In the genomic region with DNA sequence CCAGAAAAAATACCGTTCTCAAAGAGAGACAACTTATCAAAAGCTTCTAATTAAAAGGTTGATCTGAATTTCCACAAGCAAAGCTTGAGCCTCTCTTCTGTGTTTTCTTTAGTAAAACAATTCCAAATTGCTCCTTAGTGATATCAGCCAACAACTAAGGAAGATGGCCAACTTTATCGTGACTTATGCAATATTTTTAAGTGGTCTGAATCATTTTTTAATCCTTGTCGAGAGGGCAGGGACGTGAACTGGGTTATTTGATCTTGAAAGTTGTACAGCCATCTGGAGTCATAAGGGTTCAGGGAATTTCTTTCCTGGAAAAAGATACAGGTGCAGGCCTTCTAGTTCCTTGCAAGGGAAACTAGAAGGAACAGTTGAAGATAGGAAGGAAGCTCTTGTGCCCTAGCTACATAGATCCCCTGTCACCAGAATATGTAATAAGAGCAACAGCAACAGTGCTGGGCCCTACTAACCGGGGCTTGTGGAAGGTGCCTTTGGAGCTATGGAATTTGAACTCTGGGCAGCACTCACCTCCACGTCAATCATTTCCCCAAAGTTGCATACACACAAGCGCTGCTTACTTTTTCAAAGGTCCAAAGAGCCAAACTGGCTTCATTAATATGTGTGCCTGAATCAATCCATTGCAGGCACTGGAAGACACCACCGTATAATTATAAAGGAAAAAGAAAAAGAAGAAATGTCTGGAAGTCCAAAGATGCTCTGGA, we compare ENCODE assay signal across 8 mouse cellular contexts. TPM values are rescaled to one million over a fixed set of nuclear protein-coding genes. Genes with fewer than 3 reads are reported as not detected.
DNase-seq lines count a peak whose midpoint lies in the region; ATAC-seq lines count a peak whose summit lies in the region.

No protein-coding gene starts in this region.

- 0 out of 2 replicates have a peak overlapping the region, but pooled peaks have one; percentile 72 for H3K4me2 ChIP-seq in forebrain, embryonic 13.5 days
- H3K4me2 ChIP-seq in forebrain, embryonic 11.5 days (ENCODE audit: low read depth, low read length, severe bottlenecking), result no peak overlapping the region; the same call in 1 of the 2 replicates
- H3K4me2 ChIP-seq in lung, embryonic 15.5 days, result peak overlapping the region; percentile 66; the same call in 1 of the 2 replicates
- peak overlapping the region; percentile 70; the same call in 1 of the 2 replicates for H3K4me2 ChIP-seq in kidney, embryonic 15.5 days
- H3K4me2 ChIP-seq in neural tube, embryonic 15.5 days, result peak overlapping the region; percentile 75; the same call in 1 of the 2 replicates

- WGBS in forebrain, embryonic 13.5 days, result 76% methylated on average over 8 of the region's 8 CpGs
- WGBS in forebrain, embryonic 11.5 days, result 75% methylated on average over 8 of the region's 8 CpGs
- WGBS in lung, embryonic 15.5 days, result 54% methylated on average over 8 of the region's 8 CpGs
- WGBS in kidney, embryonic 15.5 days, result 72% methylated on average over 8 of the region's 8 CpGs
- 83% methylated on average over 8 of the region's 8 CpGs for WGBS in neural tube, embryonic 15.5 days

- DNase-seq in forebrain, embryonic 11.5 days (ENCODE audit: low spot score), result no peak
- no peak for DNase-seq in lung, postnatal 25 days (ENCODE audit: low spot score)
- no peak for DNase-seq in adrenal gland, postnatal 36 days
- DNase-seq in left cerebral cortex, adult 9 months (ENCODE audit: low spot score in 2 of 2), result no peak

- no peak for ATAC-seq in forebrain, embryonic 13.5 days
- no peak for ATAC-seq in forebrain, embryonic 11.5 days (replicated peaks; ENCODE audit: low FRiP score)
- no peak for ATAC-seq in lung, embryonic 15.5 days (ENCODE audit: borderline replicate concordance, extremely low read depth, low FRiP score, low TSS enrichment)
- no peak for ATAC-seq in kidney, embryonic 15.5 days (replicated peaks; ENCODE audit: low FRiP score)
- no peak for ATAC-seq in neural tube, embryonic 15.5 days (ENCODE audit: low FRiP score)

- H3K4me1 ChIP-seq in forebrain, embryonic 13.5 days, result peaks cover 12% of the 10 kb centered on the region; the same call in 1 of the 2 replicates
- H3K4me1 ChIP-seq in forebrain, embryonic 11.5 days (replicated peaks; ENCODE audit: control insufficient read depth, insufficient read depth, low read length), result 0 out of 2 replicates have a peak, but pooled peaks cover 2% of the 10 kb centered on the region
- peaks cover 20% of the 10 kb centered on the region for H3K4me1 ChIP-seq in lung, embryonic 15.5 days
- peaks cover 17% of the 10 kb centered on the region for H3K4me1 ChIP-seq in kidney, embryonic 15.5 days
- peaks cover 19% of the 10 kb centered on the region for H3K4me1 ChIP-seq in neural tube, embryonic 15.5 days

- peaks cover 7% of the 10 kb centered on the region for H3K36me3 ChIP-seq in forebrain, embryonic 13.5 days (ENCODE audit: poor library complexity, severe bottlenecking)
- no peaks in the 10 kb centered on the region for H3K36me3 ChIP-seq in forebrain, embryonic 11.5 days (ENCODE audit: control insufficient read depth, insufficient read depth, low read length)
- peaks cover 8% of the 10 kb centered on the region for H3K36me3 ChIP-seq in lung, embryonic 15.5 days
- peaks cover 16% of the 10 kb centered on the region; the same call in 1 of the 2 replicates for H3K36me3 ChIP-seq in kidney, embryonic 15.5 days
- no peaks in the 10 kb centered on the region for H3K36me3 ChIP-seq in neural tube, embryonic 15.5 days

- no peaks in the 10 kb centered on the region for H3K9me3 ChIP-seq in forebrain, embryonic 13.5 days (replicated peaks)
- H3K9me3 ChIP-seq in forebrain, embryonic 11.5 days (ENCODE audit: control insufficient read depth, low read length), result no peaks in the 10 kb centered on the region
- no peaks in the 10 kb centered on the region for H3K9me3 ChIP-seq in lung, embryonic 15.5 days
- no peaks in the 10 kb centered on the region for H3K9me3 ChIP-seq in kidney, embryonic 15.5 days (replicated peaks)
- no peaks in the 10 kb centered on the region for H3K9me3 ChIP-seq in neural tube, embryonic 15.5 days (replicated peaks)

- H3K9ac ChIP-seq in forebrain, embryonic 13.5 days, result no peak overlapping the region
- H3K9ac ChIP-seq in forebrain, embryonic 11.5 days (ENCODE audit: low read length), result no peak overlapping the region
- no peak overlapping the region for H3K9ac ChIP-seq in lung, embryonic 15.5 days
- no peak overlapping the region for H3K9ac ChIP-seq in kidney, embryonic 15.5 days
- no peak overlapping the region for H3K9ac ChIP-seq in neural tube, embryonic 15.5 days (replicated peaks)

- H3K4me3 ChIP-seq in forebrain, embryonic 13.5 days, result no peak overlapping the region
- no peak overlapping the region for H3K4me3 ChIP-seq in forebrain, embryonic 11.5 days (ENCODE audit: low read depth, low read length)
- H3K4me3 ChIP-seq in lung, embryonic 15.5 days, result no peak overlapping the region
- no peak overlapping the region for H3K4me3 ChIP-seq in kidney, embryonic 15.5 days (replicated peaks)
- H3K4me3 ChIP-seq in neural tube, embryonic 15.5 days (replicated peaks), result no peak overlapping the region

- no peaks in the 10 kb centered on the region for H3K27me3 ChIP-seq in forebrain, embryonic 13.5 days
- H3K27me3 ChIP-seq in forebrain, embryonic 11.5 days (ENCODE audit: control insufficient read depth, insufficient read depth, low read length), result no peaks in the 10 kb centered on the region
- H3K27me3 ChIP-seq in lung, embryonic 15.5 days, result no peaks in the 10 kb centered on the region
- no peaks in the 10 kb centered on the region for H3K27me3 ChIP-seq in kidney, embryonic 15.5 days
- no peaks in the 10 kb centered on the region for H3K27me3 ChIP-seq in neural tube, embryonic 15.5 days (replicated peaks)

- no peak overlapping the region for H3K27ac ChIP-seq in forebrain, embryonic 13.5 days
- H3K27ac ChIP-seq in forebrain, embryonic 11.5 days (ENCODE audit: low read depth, low read length), result no peak overlapping the region
- peak overlapping the region; percentile 83 for H3K27ac ChIP-seq in lung, embryonic 15.5 days
- 0 out of 2 replicates have a peak overlapping the region, but pooled peaks have one; percentile 78 for H3K27ac ChIP-seq in kidney, embryonic 15.5 days
- H3K27ac ChIP-seq in neural tube, embryonic 15.5 days (replicated peaks), result no peak overlapping the region

RNA-seq across cellular contexts. Expression of a gene that starts 0.9 kb away (rescaled TPM):
- polyA plus RNA-seq in forebrain, embryonic 13.5 days (2015; fragmentation: Nextera tagmentation; extraction: Ambion mirVana), result 39.5 and 44.4 TPM in 2 replicates
- 60.5 and 66.9 TPM in 2 replicates for polyA plus RNA-seq in forebrain, embryonic 11.5 days (2014; fragmentation: Nextera tagmentation; extraction: Ambion mirVana)
- polyA plus RNA-seq in lung, embryonic 15.5 days (2015; fragmentation: Nextera tagmentation; extraction: Ambion mirVana), result 124 and 134 TPM in 2 replicates
- 58.0 and 70.8 TPM in 2 replicates for polyA plus RNA-seq in kidney, embryonic 15.5 days (2015; fragmentation: Nextera tagmentation; extraction: Ambion mirVana)
- 40.0 and 53.9 TPM in 2 replicates for polyA plus RNA-seq in neural tube, embryonic 15.5 days (2015; fragmentation: Nextera tagmentation; extraction: Ambion mirVana)
- 100 to 1,000 TPM; 347 to 417 TPM for total RNA-seq in adrenal gland, postnatal 36 days (2021)

RNA-seq across cellular contexts. Expression of a gene that starts 58.9 kb away (rescaled TPM):
- polyA plus RNA-seq in forebrain, embryonic 13.5 days (2015; fragmentation: Nextera tagmentation; extraction: Ambion mirVana), result 18.0 and 19.6 TPM in 2 replicates
- polyA plus RNA-seq in forebrain, embryonic 11.5 days (2014; fragmentation: Nextera tagmentation; extraction: Ambion mirVana), result 30.6 and 32.9 TPM in 2 replicates
- 21.4 and 21.5 TPM in 2 replicates for polyA plus RNA-seq in lung, embryonic 15.5 days (2015; fragmentation: Nextera tagmentation; extraction: Ambion mirVana)
- polyA plus RNA-seq in kidney, embryonic 15.5 days (2015; fragmentation: Nextera tagmentation; extraction: Ambion mirVana), result 19.3 and 20.7 TPM in 2 replicates
- polyA plus RNA-seq in neural tube, embryonic 15.5 days (2015; fragmentation: Nextera tagmentation; extraction: Ambion mirVana), result 5.9 and 8.5 TPM in 2 replicates
- 10 to 100 TPM; 10.2 to 12.2 TPM for total RNA-seq in adrenal gland, postnatal 36 days (2021)

Comparison
In these comparisons a context has a peak if more than half of its experiments do, and no peak if none do; other contexts are left out.
1. H3K27ac ChIP-seq: peak in lung, embryonic 15.5 days (single experiment) and kidney, embryonic 15.5 days (single experiment); none in forebrain, embryonic 13.5 days (single experiment), forebrain, embryonic 11.5 days (single experiment) and neural tube, embryonic 15.5 days (single experiment).